Mouse (Mus musculus): ENCODE results near the gene Plcb3. TPM values are rescaled to one million over a fixed set of nuclear protein-coding genes. Genes with fewer than 3 reads are reported as not detected.

The Plcb3 gene
- polyA plus RNA-seq, 1 experiment from 2014 or later = 33.6 TPM

DNA sequence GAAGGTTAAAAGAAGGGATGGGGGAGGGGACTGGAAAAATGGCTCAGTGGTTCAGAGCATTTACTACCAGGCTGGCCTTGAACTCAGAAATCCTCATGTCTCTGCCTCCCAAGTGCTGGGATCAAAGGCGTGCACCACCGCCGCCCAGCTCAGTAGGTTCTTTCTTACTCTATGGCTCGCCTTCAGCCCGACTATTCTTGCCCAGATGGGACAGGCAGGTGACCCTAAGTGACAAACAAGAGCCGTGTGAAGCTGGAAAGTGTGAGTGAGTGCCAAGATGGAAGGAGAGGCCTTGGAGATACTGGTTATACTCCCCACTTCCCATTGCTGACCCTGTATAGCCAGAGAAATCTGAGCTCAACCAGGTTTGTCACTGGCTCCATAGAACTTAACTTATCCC, 32.6 kb downstream of the Plcb3 start:
- Histone ChIP-seq H3K4me2 (replicated peaks; ENCODE audit: low read depth, low read length) (no peak overlapping the region), H3K9ac (replicated peaks; ENCODE audit: low read depth) (no peak overlapping the region), H3K36me3 (ENCODE audit: insufficient read depth, low read length) (no peaks in the 10 kb centered on the region), H3K9me3 (ENCODE audit: low read length) (no peaks in the 10 kb centered on the region), H3K4me3 (ENCODE audit: low read depth, low read length) (no peak overlapping the region), H3K4me1 (ENCODE audit: insufficient read depth, low read depth, low read length) (peaks cover 4% of the 10 kb centered on the region), H3K27ac (ENCODE audit: low read length) (no peak overlapping the region), H3K27me3 (replicated peaks; ENCODE audit: insufficient read depth, low read length) (no peaks in the 10 kb centered on the region)
- no peak for TF ChIP-seq EP300 (IDR thresholded peaks at IDR 0.05)
- TF ChIP-seq CTCF (IDR thresholded peaks at IDR 0.05) = no peak
- WGBS = 92% methylated on average over 6 of the region's 6 CpGs
- ATAC-seq (no peak), DNase-seq (ENCODE audit: low spot score) (no peak)

DNA sequence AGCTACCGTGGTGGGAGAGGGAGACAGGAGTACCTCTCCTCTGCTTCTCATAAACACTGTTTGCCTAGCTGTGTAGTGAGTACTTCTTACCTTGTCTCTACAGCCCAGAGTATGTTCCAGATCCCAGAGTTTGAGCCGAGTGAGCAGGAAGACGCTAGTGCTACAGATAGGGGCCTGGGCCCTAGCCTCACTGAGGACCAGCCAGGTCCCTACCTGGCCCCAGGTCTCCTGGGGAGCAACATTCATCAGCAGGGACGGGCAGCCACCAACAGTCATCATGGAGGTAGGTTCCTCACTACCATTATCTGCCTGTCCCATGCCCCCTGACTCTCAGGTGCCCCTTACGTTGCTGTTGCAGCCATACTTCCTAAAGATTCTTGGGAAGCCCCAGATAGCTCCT, 33.5 kb downstream of the Plcb3 start:
- DNase-seq (ENCODE audit: low spot score) (no peak), ATAC-seq (no peak)
- TF ChIP-seq CTCF (IDR thresholded peaks at IDR 0.05) = no peak
- TF ChIP-seq EP300 (IDR thresholded peaks at IDR 0.05) = no peak
- Histone ChIP-seq H3K9ac (replicated peaks; ENCODE audit: low read depth) (peak overlapping the region; percentile 61; the same call in 1 of the 2 replicates), H3K27ac (ENCODE audit: low read length) (peak overlapping the region; percentile 93), H3K36me3 (ENCODE audit: insufficient read depth, low read length) (no peaks in the 10 kb centered on the region), H3K9me3 (ENCODE audit: low read length) (no peaks in the 10 kb centered on the region), H3K4me1 (ENCODE audit: insufficient read depth, low read depth, low read length) (peaks cover 4% of the 10 kb centered on the region), H3K4me2 (replicated peaks; ENCODE audit: low read depth, low read length) (peak overlapping the region; percentile 92), H3K4me3 (ENCODE audit: low read depth, low read length) (peak overlapping the region; percentile 84), H3K27me3 (replicated peaks; ENCODE audit: insufficient read depth, low read length) (no peaks in the 10 kb centered on the region)
- 26% methylated on average over 5 of the region's 5 CpGs for WGBS

DNA sequence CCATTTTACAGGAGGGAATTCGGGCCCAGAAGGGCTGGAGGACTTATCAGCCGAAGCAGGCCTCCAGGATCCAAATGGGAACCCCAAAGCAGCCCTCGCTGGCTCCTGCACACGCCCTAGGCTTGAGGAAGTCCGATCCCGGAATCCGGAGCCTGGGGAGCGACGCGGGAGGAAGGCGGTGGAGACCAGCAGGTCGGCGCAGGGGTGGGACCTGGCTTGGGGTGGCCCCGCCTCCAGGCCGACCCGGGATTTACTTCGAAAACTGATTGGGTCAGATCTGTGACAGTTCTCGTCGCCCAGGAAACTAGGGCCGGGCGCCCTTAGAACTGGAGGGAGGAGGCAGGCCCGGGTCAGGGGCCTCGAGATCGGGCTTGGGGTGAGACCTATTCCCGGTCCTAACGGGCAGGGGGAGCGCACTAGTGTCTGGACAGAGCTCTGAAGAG, 34.0 kb downstream of the Plcb3 start, which contains the start of gene Gpr137:
Gene Gpr137, minus strand, starts transcription at position 232 of the 443 bp plus-strand sequence.
- no peak for TF ChIP-seq EP300 (IDR thresholded peaks at IDR 0.05)
- no peak; the same call in 1 of the 2 replicates for TF ChIP-seq CTCF (IDR thresholded peaks at IDR 0.05)
- ATAC-seq (peak; percentile 93), DNase-seq (ENCODE audit: low spot score) (peak; percentile 97)
- Histone ChIP-seq H3K4me1 (ENCODE audit: insufficient read depth, low read depth, low read length) (peaks cover 4% of the 10 kb centered on the region), H3K9ac (replicated peaks; ENCODE audit: low read depth) (peak within 1 kb of the TSS; percentile 61), H3K4me2 (replicated peaks; ENCODE audit: low read depth, low read length) (peak within 1 kb of the TSS; percentile 92), H3K9me3 (ENCODE audit: low read length) (no peaks in the 10 kb centered on the region), H3K27ac (ENCODE audit: low read length) (peak within 1 kb of the TSS; percentile 93), H3K36me3 (ENCODE audit: insufficient read depth, low read length) (no peaks in the 10 kb centered on the region), H3K4me3 (ENCODE audit: low read depth, low read length) (peak within 1 kb of the TSS; percentile 84), H3K27me3 (replicated peaks; ENCODE audit: insufficient read depth, low read length) (no peaks in the 10 kb centered on the region)
- WGBS = under 1% methylated on average over 27 of the region's 27 CpGs

DNA sequence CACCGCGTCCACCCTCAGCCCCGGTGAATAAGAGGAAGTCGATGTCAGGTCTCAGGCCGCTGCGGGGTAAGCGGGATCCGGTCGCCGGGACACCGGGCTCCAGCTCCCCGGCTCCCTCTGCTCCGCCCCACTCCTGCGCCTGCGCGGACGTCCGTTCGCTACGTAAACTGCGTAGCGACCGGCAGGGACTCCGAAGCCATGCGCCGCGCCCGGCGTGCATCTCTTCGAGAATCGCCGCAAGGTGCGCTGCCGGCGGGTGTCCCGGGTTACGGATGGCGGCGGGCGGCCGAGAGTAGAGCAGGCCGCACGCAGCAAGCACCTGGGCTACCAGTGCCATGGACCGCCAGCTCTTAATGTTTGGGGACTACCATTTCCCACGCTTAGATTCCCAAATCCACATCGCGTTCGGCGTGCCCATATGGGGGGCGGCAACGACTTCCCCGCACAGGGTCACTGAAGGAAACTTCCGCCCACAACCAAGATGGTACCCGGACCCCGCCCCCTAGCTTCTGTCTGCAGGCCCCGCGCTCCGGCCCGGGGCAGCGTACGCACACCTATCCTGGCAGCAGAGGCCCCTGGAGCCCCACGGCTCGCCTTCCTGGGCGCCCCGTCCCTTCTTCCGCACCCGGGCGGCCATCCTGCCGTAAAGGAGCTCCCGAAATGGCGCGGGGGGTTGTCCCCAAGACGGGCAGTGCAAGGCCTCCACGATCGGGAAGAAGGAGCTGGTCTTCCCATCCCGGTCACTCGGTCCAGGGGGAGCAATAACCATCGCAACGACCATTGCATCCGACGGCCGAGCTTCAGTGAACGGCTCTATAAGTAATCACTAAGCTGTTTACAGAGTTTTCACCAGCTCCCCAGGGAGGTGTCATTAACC, 34.7 kb downstream of the Plcb3 start, which contains the start of gene Bad:
Gene Bad, plus strand, starts transcription at position 490 of the 877 bp plus-strand sequence.
- peak; percentile 2 for TF ChIP-seq CTCF (IDR thresholded peaks at IDR 0.05)
- TF ChIP-seq EP300 (IDR thresholded peaks at IDR 0.05) = peak; percentile 86
- Histone ChIP-seq H3K27me3 (replicated peaks; ENCODE audit: insufficient read depth, low read length) (no peaks in the 10 kb centered on the region), H3K36me3 (ENCODE audit: insufficient read depth, low read length) (no peaks in the 10 kb centered on the region), H3K4me1 (ENCODE audit: insufficient read depth, low read depth, low read length) (peaks cover 4% of the 10 kb centered on the region), H3K27ac (ENCODE audit: low read length) (peak within 1 kb of the TSS; percentile 93), H3K9ac (replicated peaks; ENCODE audit: low read depth) (peak within 1 kb of the TSS; percentile 61), H3K4me2 (replicated peaks; ENCODE audit: low read depth, low read length) (peak within 1 kb of the TSS; percentile 92), H3K9me3 (ENCODE audit: low read length) (no peaks in the 10 kb centered on the region), H3K4me3 (ENCODE audit: low read depth, low read length) (peak within 1 kb of the TSS; percentile 84)
- ATAC-seq (peak; percentile 84), DNase-seq (ENCODE audit: low spot score) (peak; percentile 93)
- under 1% methylated on average over 82 of the region's 83 CpGs for WGBS

DNA sequence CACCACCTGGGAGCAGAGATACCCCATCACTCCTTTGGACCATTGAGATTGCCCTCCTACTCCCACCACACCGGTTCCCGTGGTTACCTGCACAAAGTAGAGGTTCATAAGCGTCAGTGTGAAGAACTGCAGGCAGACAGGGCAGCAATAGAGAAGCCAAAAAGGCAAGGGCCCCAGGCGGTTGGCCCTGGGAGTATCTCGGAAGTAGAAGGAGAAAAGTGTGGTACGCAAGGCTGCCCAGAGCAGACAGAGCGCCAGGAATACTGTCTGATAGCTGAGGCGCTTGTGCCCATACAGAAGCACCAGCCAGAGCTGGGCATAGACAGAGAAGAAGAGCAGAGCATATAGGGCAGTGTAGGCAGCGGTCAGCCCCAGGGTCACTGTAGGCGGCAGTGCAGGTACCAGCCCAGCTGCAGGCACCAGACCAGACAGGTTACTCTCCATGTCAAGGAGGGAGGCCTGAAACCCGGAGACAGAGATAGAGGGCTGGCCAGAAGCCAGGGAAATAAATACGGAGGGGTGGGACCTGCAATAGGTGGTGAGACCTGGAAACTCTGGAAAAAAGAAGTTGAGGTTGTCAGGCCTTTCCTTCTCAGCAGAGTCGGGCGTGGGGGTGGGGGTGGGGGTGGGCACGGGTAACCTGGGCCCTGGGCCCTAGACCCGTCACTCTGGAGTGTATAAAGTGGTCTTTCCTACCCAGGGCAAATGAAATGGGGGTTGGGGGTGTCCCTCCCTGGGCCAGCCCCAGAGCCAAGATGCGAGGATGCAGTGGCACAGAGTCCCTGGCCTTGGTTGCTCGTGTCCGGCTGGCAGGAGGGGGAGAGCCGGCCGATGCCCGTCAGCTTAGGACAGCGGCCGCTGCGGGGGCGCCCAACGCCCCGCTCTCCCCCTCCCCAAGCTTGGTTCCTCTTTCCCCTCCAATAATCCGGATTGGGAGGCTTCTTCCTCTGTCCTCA, 35.6 kb downstream of the Plcb3 start:
- no peak for TF ChIP-seq EP300 (IDR thresholded peaks at IDR 0.05)
- Histone ChIP-seq H3K4me3 (ENCODE audit: low read depth, low read length) (peak overlapping the region; percentile 84), H3K4me1 (ENCODE audit: insufficient read depth, low read depth, low read length) (peaks cover 4% of the 10 kb centered on the region), H3K27me3 (replicated peaks; ENCODE audit: insufficient read depth, low read length) (0 out of 2 replicates have a peak, but pooled peaks cover 4% of the 10 kb centered on the region), H3K4me2 (replicated peaks; ENCODE audit: low read depth, low read length) (peak overlapping the region; percentile 92), H3K36me3 (ENCODE audit: insufficient read depth, low read length) (no peaks in the 10 kb centered on the region), H3K9ac (replicated peaks; ENCODE audit: low read depth) (peak overlapping the region; percentile 61), H3K27ac (ENCODE audit: low read length) (peak overlapping the region; percentile 93; the same call in 1 of the 2 replicates), H3K9me3 (ENCODE audit: low read length) (no peaks in the 10 kb centered on the region)
- 0 out of 2 replicates have a peak, but pooled peaks have one; percentile 0 for ATAC-seq
- DNase-seq (ENCODE audit: low spot score) = no peak
- 15% methylated on average over 28 of the region's 29 CpGs for WGBS
